Mouse (Mus musculus) stomach, postnatal 0 days (tissue): ENCODE measurements around the gene Hebp1.

Source experiments
- CTCF ChIP-seq: IDR thresholded peaks from 2 replicates; pipeline ENCODE4 v1.5.1; 2016; ENCODE audit warnings: antibody characterized with exemption, low read depth, mild to moderate bottlenecking, moderate library complexity
- EP300 ChIP-seq: optimal IDR thresholded peaks from 2 replicates; pipeline ENCODE3; 2016; ENCODE audit warnings: antibody characterized with exemption

DNA sequence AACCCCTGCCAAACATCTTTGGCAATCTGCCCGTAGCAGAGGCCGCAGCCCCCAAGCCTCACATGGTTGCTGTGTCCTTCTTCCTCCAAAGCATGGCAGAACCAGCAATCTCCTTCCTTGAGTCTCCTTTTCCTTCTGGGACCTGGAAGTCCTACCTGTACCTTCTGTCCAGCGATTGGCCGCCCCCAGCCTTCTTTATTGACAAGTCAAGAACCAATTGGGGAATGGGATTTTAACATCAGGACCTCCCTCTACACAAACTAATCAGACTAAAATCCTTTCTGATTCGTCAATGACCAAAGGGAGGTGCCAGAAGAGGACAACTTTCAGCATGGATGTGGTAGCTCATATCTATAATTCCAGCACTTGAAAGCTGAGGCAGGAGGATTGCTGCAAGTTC, 22.1 kb upstream of the Hebp1 start:
- TF ChIP-seq EP300 = no peak
- no peak for TF ChIP-seq CTCF
